In the genomic region with DNA sequence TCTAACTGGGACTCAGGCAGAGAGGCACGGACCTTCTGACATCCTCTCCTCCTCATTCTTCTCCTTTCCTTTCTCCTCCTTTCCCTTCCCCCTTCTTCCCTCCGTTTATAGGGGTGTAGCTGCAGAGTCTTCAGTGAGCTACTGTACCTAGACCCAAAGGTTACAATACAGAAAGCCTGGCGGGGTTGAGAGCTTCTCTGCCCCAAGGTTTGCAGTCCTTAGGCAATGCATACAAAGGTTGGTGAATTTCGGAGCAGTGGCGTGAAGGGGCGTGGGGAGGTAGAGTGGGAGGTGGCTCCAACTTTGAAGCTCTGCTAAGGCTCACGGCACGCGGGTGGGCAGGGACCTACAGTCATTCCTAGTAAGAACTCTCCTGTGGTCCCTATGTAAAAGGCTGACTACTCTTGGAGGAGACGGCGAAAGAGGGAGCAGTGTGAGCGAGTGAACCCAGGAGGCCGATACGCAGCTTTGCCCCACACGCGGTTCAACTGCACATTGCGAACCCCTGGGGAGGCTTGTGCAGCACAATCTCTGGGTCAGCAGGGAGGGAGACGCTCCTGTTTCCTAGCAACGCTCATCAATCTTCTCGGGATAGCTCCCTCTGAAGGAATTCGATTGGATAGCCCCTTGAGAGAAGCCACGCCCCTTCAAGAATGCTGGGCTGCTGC, we compare ENCODE assay signal across 8 mouse cellular contexts. TPM values are rescaled to one million over a fixed set of nuclear protein-coding genes. Genes with fewer than 3 reads are reported as not detected.
DNase-seq lines count a peak whose midpoint lies in the region; ATAC-seq lines count a peak whose summit lies in the region.

No protein-coding gene starts in this region.

- DNase-seq in lung, postnatal 25 days (ENCODE audit: low spot score), result no peak
- DNase-seq in layer of hippocampus, postnatal 10 days (ENCODE audit: low spot score in 2 of 2), result peak; percentile 57 to 69
- peak; percentile 23 for DNase-seq in yolk sac, embryonic 10.5 days (ENCODE audit: low spot score)
- no peak for DNase-seq in MN1 (ENCODE audit: low spot score)

- H3K4me3 ChIP-seq in lung, embryonic 16.5 days (ENCODE audit: low read length), result peak overlapping the region; percentile 16
- H3K4me3 ChIP-seq in heart, embryonic 14.5 days (ENCODE audit: control insufficient read depth in 1 of 2, insufficient read depth in 1 of 2, low read depth in 1 of 2, low read length in 2 of 2), result peak overlapping the region; percentile 38 to 40
- H3K4me3 ChIP-seq in midbrain, embryonic 13.5 days (replicated peaks), result peak overlapping the region; percentile 68

- H3K4me1 ChIP-seq in lung, embryonic 16.5 days (replicated peaks; ENCODE audit: control insufficient read depth, insufficient read depth, low read length), result peaks cover 2% of the 10 kb centered on the region; the same call in 1 of the 2 replicates
- peaks cover 7 to 14% of the 10 kb centered on the region in 2 experiments; a peak in 3 of 4 replicates for H3K4me1 ChIP-seq in heart, embryonic 14.5 days (ENCODE audit: control insufficient read depth in 2 of 2, insufficient read depth in 2 of 2, low read length in 2 of 2)
- H3K4me1 ChIP-seq in midbrain, embryonic 13.5 days (replicated peaks), result peaks cover 7% of the 10 kb centered on the region; the same call in 1 of the 2 replicates

- H3K9me3 ChIP-seq in lung, embryonic 16.5 days (ENCODE audit: control insufficient read depth, low read length), result no peaks in the 10 kb centered on the region
- H3K9me3 ChIP-seq in heart, embryonic 14.5 days (ENCODE audit: control insufficient read depth, low read length), result no peaks in the 10 kb centered on the region
- no peaks in the 10 kb centered on the region for H3K9me3 ChIP-seq in midbrain, embryonic 13.5 days

- no peak overlapping the region for H3K27ac ChIP-seq in lung, embryonic 16.5 days (ENCODE audit: low read length)
- no peak overlapping the region for H3K27ac ChIP-seq in heart, embryonic 14.5 days (replicated peaks in 1 of 2; ENCODE audit: control insufficient read depth in 1 of 2, insufficient read depth in 1 of 2, low read depth in 2 of 2, low read length in 2 of 2)
- peak overlapping the region; percentile 64 for H3K27ac ChIP-seq in midbrain, embryonic 13.5 days

- no peak overlapping the region for H3K9ac ChIP-seq in lung, embryonic 16.5 days (ENCODE audit: low read length)
- peak overlapping the region; percentile 14; the same call in 1 of the 2 replicates for H3K9ac ChIP-seq in heart, embryonic 14.5 days (ENCODE audit: low read length)
- H3K9ac ChIP-seq in midbrain, embryonic 13.5 days (replicated peaks), result peak overlapping the region; percentile 79

- ATAC-seq in lung, embryonic 16.5 days (ENCODE audit: low read depth), result peak; percentile 72
- 0 out of 2 replicates have a peak, but pooled peaks have one; percentile 15 for ATAC-seq in common myeloid progenitor, adult 5-6 weeks (replicated peaks; ENCODE audit: low read depth, poor library complexity, severe bottlenecking)
- no peak for ATAC-seq in heart, embryonic 14.5 days (ENCODE audit: insufficient number of reproducible peaks, insufficient read depth, low FRiP score, low read depth)
- ATAC-seq in midbrain, embryonic 13.5 days, result peak; percentile 92

- 1% methylated on average over 22 of the region's 22 CpGs for WGBS in lung, embryonic 16.5 days
- WGBS in heart, embryonic 14.5 days, result under 1% methylated on average over 22 of the region's 22 CpGs
- WGBS in midbrain, embryonic 13.5 days, result under 1% methylated on average over 22 of the region's 22 CpGs

- H3K4me2 ChIP-seq in lung, embryonic 16.5 days (ENCODE audit: low read depth, low read length), result peak overlapping the region; percentile 54
- peak overlapping the region; percentile 90 for H3K4me2 ChIP-seq in heart, embryonic 14.5 days (ENCODE audit: low read length)
- peak overlapping the region; percentile 91 for H3K4me2 ChIP-seq in midbrain, embryonic 13.5 days (replicated peaks)

- H3K36me3 ChIP-seq in lung, embryonic 16.5 days (ENCODE audit: control insufficient read depth, insufficient read depth, low read length), result no peaks in the 10 kb centered on the region
- no peaks in the 10 kb centered on the region for H3K36me3 ChIP-seq in heart, embryonic 14.5 days (ENCODE audit: control insufficient read depth, insufficient read depth, low read length)
- no peaks in the 10 kb centered on the region for H3K36me3 ChIP-seq in midbrain, embryonic 13.5 days

- H3K27me3 ChIP-seq in lung, embryonic 16.5 days (ENCODE audit: control insufficient read depth, insufficient read depth, low read depth, low read length), result peaks cover 11% of the 10 kb centered on the region
- peaks cover 14% of the 10 kb centered on the region for H3K27me3 ChIP-seq in heart, embryonic 14.5 days (ENCODE audit: control insufficient read depth, insufficient read depth, low read length)
- H3K27me3 ChIP-seq in midbrain, embryonic 13.5 days, result no peaks in the 10 kb centered on the region; the same call in 1 of the 2 replicates

RNA-seq across cellular contexts. Expression of gene Grm3, which starts 0.8 kb away (rescaled TPM):
- 0.13 and 0.15 TPM in 2 replicates for polyA plus RNA-seq in lung, embryonic 16.5 days (2015; fragmentation: Nextera tagmentation; extraction: Ambion mirVana)
- total RNA-seq in common myeloid progenitor, adult 5-6 weeks (2017), result not detected in 2 replicates
- 0.16 and 0.39 TPM in 2 replicates for polyA plus RNA-seq in heart, embryonic 14.5 days (2014; fragmentation: Nextera tagmentation; extraction: Ambion mirVana)
- total RNA-seq in layer of hippocampus, postnatal 10 days (2021), result 10 to 100 TPM; 87.6 to 99.6 TPM
- polyA plus RNA-seq in midbrain, embryonic 13.5 days (2015; fragmentation: Nextera tagmentation; extraction: Ambion mirVana), result 17.8 and 20.7 TPM in 2 replicates

Comparison
In these comparisons a context has a peak if more than half of its experiments do, and no peak if none do; other contexts are left out.
1. H3K4me3 ChIP-seq: peak in every context shown above with its lines; median percentile 68 in midbrain, embryonic 13.5 days; 39 in heart, embryonic 14.5 days; 16 in lung, embryonic 16.5 days.
2. DNase-seq: peak in layer of hippocampus, postnatal 10 days (2 of 2) and yolk sac, embryonic 10.5 days (single experiment); none in lung, postnatal 25 days (single experiment) and MN1 (single experiment).
3. RNA of gene Grm3, which starts 0.8 kb away (polyA plus RNA-seq): 17.8 to 20.7 TPM in midbrain, embryonic 13.5 days; 0.16 to 0.39 TPM in heart, embryonic 14.5 days and 0.13 to 0.15 TPM in lung, embryonic 16.5 days; every median in the first group is over 10 times any median in the second.
4. Peak in every context shown above with its lines, with median percentiles within 50 percentile points of each other: H3K4me2 ChIP-seq.